Mouse (Mus musculus) MEL (cell line): ENCODE data around the gene Sprn. TPM values are rescaled to one million over a fixed set of nuclear protein-coding genes. Genes with fewer than 3 reads are reported as not detected.

Experiments
- DNase-seq: peaks from one replicate; pipeline ENCODE4 v3.0.0; 2011; ENCODE audit warnings: low read depth, low spot score
- H3K27ac ChIP-seq: 2 replicates; pipeline ENCODE4 v1.5.1; 2012; ENCODE audit warnings: low read depth, mild to moderate bottlenecking, control low read depth, low read length, moderate library complexity; ENCODE audit not compliant: control insufficient read depth
- H3K27me3 ChIP-seq, 2 experiments: fragments of 150-350 bp in 1 of 2; sonication (generic) in 1 of 2; 2 replicates each; pipeline ENCODE4 v1.6.1; 2012; ENCODE audit warnings: low read length in 2 of 2, mild to moderate bottlenecking in 2 of 2, improper control_type of control experiment in 1 of 2, moderate library complexity in 1 of 2; ENCODE audit not compliant: insufficient read depth in 2 of 2, control insufficient read depth in 1 of 2
- H3K36me3 ChIP-seq, 2 experiments: 2 replicates each; pipeline ENCODE4 v1.6.1; 2012 to 2014; ENCODE audit warnings: low read length in 2 of 2, improper control_type of control experiment in 1 of 2, inconsistent platforms in 1 of 2, mild to moderate bottlenecking in 1 of 2; ENCODE audit not compliant: insufficient read depth in 2 of 2, control insufficient read depth in 1 of 2
- H3K4me1 ChIP-seq, 2 experiments: fragments of 150-350 bp in 1 of 2; sonication (generic) in 1 of 2; 2 replicates each; pipeline ENCODE4 v1.6.1; 2012; ENCODE audit warnings: low read length in 2 of 2, improper control_type of control experiment in 1 of 2, mild to moderate bottlenecking in 1 of 2; ENCODE audit not compliant: insufficient read depth in 2 of 2, control insufficient read depth in 1 of 2
- H3K4me3 ChIP-seq, 2 experiments: fragments of 150-350 bp in 1 of 2; sonication (generic) in 1 of 2; 2 replicates each; pipeline ENCODE4 v1.5.1; 2012; ENCODE audit warnings: low read depth in 2 of 2, low read length in 2 of 2, mild to moderate bottlenecking in 2 of 2, moderate library complexity in 2 of 2, control low read depth in 1 of 2, improper control_type of control experiment in 1 of 2; ENCODE audit not compliant: control insufficient read depth in 1 of 2, insufficient read depth in 1 of 2
- H3K79me2 ChIP-seq: 2 replicates; pipeline ENCODE4 v1.6.1; 2012; ENCODE audit warnings: mild to moderate bottlenecking, low read length, moderate library complexity; ENCODE audit not compliant: control insufficient read depth, poor library complexity, insufficient read depth
- H3K9ac ChIP-seq: 2 replicates; pipeline ENCODE4 v1.6.1; 2012; ENCODE audit warnings: low read depth, mild to moderate bottlenecking, control low read depth, low read length, moderate library complexity; ENCODE audit not compliant: control insufficient read depth, poor library complexity, severe bottlenecking
- H3K9me3 ChIP-seq: fragments of 150-350 bp; sonication (generic); replicated peaks from 2 replicates; pipeline ENCODE4 v1.6.1; 2012; ENCODE audit warnings: mild to moderate bottlenecking, low read length, improper control_type of control experiment, moderate library complexity; ENCODE audit not compliant: insufficient read depth
- BHLHE40 ChIP-seq: IDR thresholded peaks from 2 replicates; pipeline ENCODE4 v1.6.1; 2012; ENCODE audit warnings: low read depth, mild to moderate bottlenecking, inconsistent platforms, low read length, improper control_type of control experiment, borderline replicate concordance
- CHD2 ChIP-seq: IDR thresholded peaks from 2 replicates; pipeline ENCODE4 v1.6.1; 2011; ENCODE audit warnings: low read length, improper control_type of control experiment
- E2F4 ChIP-seq: IDR thresholded peaks from 2 replicates; pipeline ENCODE4 v1.6.1; 2011; ENCODE audit warnings: low read depth, low read length, improper control_type of control experiment, borderline replicate concordance
- ELF1 ChIP-seq: IDR thresholded peaks from 2 replicates; pipeline ENCODE4 v1.6.1; 2014; ENCODE audit warnings: low read depth, mild to moderate bottlenecking, inconsistent platforms, low read length, improper control_type of control experiment, moderate library complexity
- EP300 ChIP-seq, 2 experiments: IDR thresholded peaks; 2 replicates each; pipeline ENCODE4 v1.6.1; 2011; ENCODE audit warnings: improper control_type of control experiment in 2 of 2, low read length in 2 of 2, low read depth in 1 of 2, mild to moderate bottlenecking in 1 of 2
- GABPA ChIP-seq: IDR thresholded peaks from 2 replicates; pipeline ENCODE4 v1.6.1; 2012; ENCODE audit warnings: low read depth, mild to moderate bottlenecking, inconsistent platforms, low read length, improper control_type of control experiment, moderate library complexity
- GATA1 ChIP-seq: IDR thresholded peaks from 2 replicates; pipeline ENCODE4 v1.6.1; 2011; ENCODE audit warnings: low read depth, low read length, improper control_type of control experiment
- HCFC1 ChIP-seq: IDR thresholded peaks from 2 replicates; pipeline ENCODE4 v1.6.1; 2012; ENCODE audit warnings: low read depth, mild to moderate bottlenecking, inconsistent platforms, low read length, improper control_type of control experiment, moderate library complexity
- KAT2A ChIP-seq: conservative IDR thresholded peaks from 2 replicates; pipeline ENCODE4 v1.6.1; 2012; ENCODE audit warnings: low read depth, low read length, improper control_type of control experiment, inconsistent platforms
- MAFK ChIP-seq: IDR thresholded peaks from 2 replicates; pipeline ENCODE4 v1.6.1; 2011; ENCODE audit warnings: low read depth, mild to moderate bottlenecking, low read length, improper control_type of control experiment, borderline replicate concordance
- MAX ChIP-seq: IDR thresholded peaks from 2 replicates; pipeline ENCODE4 v1.6.1; 2011; ENCODE audit warnings: low read length, improper control_type of control experiment
- MEF2A ChIP-seq: IDR thresholded peaks from 2 replicates; pipeline ENCODE4 v1.6.1; 2014; ENCODE audit warnings: low read depth, mild to moderate bottlenecking, inconsistent platforms, low read length, improper control_type of control experiment; ENCODE audit not compliant: poor library complexity, insufficient replicate concordance, severe bottlenecking; ENCODE audit errors: extremely low read depth
- MYB ChIP-seq: IDR thresholded peaks from 2 replicates; pipeline ENCODE4 v1.6.1; 2011; ENCODE audit warnings: mild to moderate bottlenecking, low read depth, low read length, improper control_type of control experiment
- NELFE ChIP-seq: IDR thresholded peaks from 2 replicates; pipeline ENCODE4 v1.6.1; 2011; ENCODE audit warnings: low read depth, low read length, improper control_type of control experiment
- RCOR1 ChIP-seq: IDR thresholded peaks from 2 replicates; pipeline ENCODE4 v1.6.1; 2012; ENCODE audit warnings: low read depth, mild to moderate bottlenecking, inconsistent platforms, low read length, improper control_type of control experiment
- SIN3A ChIP-seq: IDR thresholded peaks from 2 replicates; pipeline ENCODE4 v1.6.1; 2012; ENCODE audit warnings: low read length, improper control_type of control experiment, inconsistent platforms
- TBP ChIP-seq: IDR thresholded peaks from 2 replicates; pipeline ENCODE4 v1.8.0; 2011; ENCODE audit warnings: low read depth, low read length, improper control_type of control experiment
- UBTF ChIP-seq: IDR thresholded peaks from 2 replicates; pipeline ENCODE4 v1.6.1; 2012; ENCODE audit warnings: low read depth, mild to moderate bottlenecking, inconsistent platforms, low read length, improper control_type of control experiment, moderate library complexity, borderline replicate concordance; ENCODE audit not compliant: insufficient read depth
- ZKSCAN1 ChIP-seq: IDR thresholded peaks from 2 replicates; pipeline ENCODE4 v1.6.1; 2012; ENCODE audit warnings: low read depth, mild to moderate bottlenecking, inconsistent platforms, low read length, improper control_type of control experiment, moderate library complexity
- ZNF384 ChIP-seq: IDR thresholded peaks from 2 replicates; pipeline ENCODE4 v1.6.1; 2012; ENCODE audit warnings: low read depth, mild to moderate bottlenecking, inconsistent platforms, low read length, improper control_type of control experiment
- polyA plus RNA-seq, 2 experiments: library from polyadenylated mRNA; stranded (reverse) in 1 of 2; unstranded in 1 of 2; fragments of >175 nt in 1 of 2; fragments of >200 nt in 1 of 2; gene quantifications; 2 replicates each; pipeline versions ENCODE4 v1.2.1 to v1.2.4; 2012; ENCODE audit warnings: low replicate concordance in 2 of 2, low read depth in 1 of 2; ENCODE audit not compliant: insufficient read length in 2 of 2, insufficient read depth in 1 of 2, missing spikeins in 1 of 2
- total RNA-seq: library from RNA; depleted of rRNA; stranded (reverse); fragments of 300-350 nt; gene quantifications from 2 replicates; pipeline ENCODE4 v1.2.3, GENCODE M21; 2012

The Sprn gene
- total and polyA plus RNA-seq, 3 experiments = not detected

DNA sequence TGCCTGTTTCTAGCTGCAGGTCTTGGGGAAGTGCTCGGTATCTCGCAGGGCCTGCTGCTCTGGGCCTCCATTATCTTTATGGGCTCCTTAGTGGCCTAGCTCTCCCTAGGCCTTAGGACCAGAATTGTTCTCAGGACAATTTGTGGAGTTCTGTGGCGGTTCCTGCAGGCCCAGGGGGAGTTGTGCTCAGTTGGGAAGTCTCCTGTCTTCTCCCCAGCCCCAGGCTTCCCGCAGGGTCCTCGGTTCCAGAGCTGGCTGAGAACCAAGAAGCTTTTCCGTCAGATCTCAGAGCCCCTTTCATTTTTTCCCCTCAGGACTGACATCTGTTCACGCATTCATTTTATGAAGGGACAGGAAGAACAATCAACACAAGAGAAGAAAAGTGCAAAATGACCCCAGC, 10.0 kb upstream of the Sprn start, which contains the start of gene Olfr522:
Gene Olfr522, minus strand, starts transcription at position 101 of the 400 bp plus-strand sequence.
- TF ChIP-seq GABPA (no peak), ZKSCAN1 (no peak), CHD2 (no peak), SIN3A (no peak), HCFC1 (no peak), MEF2A (no peak), GATA1 (no peak), EP300 (IDR thresholded peaks at IDR 0.05; ENCODE audit: low read depth in 1 of 2, low read length in 2 of 2) (no peak), MYB (no peak), RCOR1 (no peak), MAFK (no peak), TBP (no peak), MAX (no peak), UBTF (no peak), E2F4 (no peak), KAT2A (no peak), ZNF384 (no peak), BHLHE40 (no peak), ELF1 (no peak), NELFE (no peak)

DNA sequence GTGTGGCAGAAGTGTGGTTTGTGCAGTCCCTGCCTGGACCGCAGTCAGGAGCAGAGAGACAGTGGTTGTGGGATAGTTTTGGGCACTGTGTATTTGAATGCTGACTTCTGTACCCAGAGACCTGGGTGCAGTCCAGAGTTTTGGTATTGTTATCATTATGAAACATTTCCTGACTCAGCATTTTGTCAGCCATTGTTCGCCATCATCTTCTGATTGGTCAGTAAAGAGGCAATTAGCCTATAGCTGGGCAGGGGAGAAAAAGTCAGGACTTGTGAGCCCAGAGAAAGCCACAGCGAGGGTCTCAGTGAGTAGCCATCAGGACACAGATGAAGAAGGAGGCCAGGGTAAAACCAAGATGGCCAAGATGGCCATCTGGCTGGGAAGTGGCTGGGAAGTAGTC, 5.7 kb upstream of the Sprn start:
- no peak for DNase-seq
- H3K27me3 ChIP-seq = no peaks in the 10 kb centered on the region
- H3K4me3 ChIP-seq = no peak overlapping the region
- TF ChIP-seq MAFK (peak; percentile 83), ZNF384 (no peak)
- no peak overlapping the region for H3K9ac ChIP-seq
- H3K36me3 ChIP-seq = no peaks in the 10 kb centered on the region
- H3K27ac ChIP-seq = no peak overlapping the region
- H3K79me2 ChIP-seq = no peaks in the 10 kb centered on the region
- no peaks in the 10 kb centered on the region for H3K9me3 ChIP-seq
- no peaks in the 10 kb centered on the region; a peak in 1 of 4 replicates for H3K4me1 ChIP-seq

More for the DNA sequence above, 10.0 kb upstream of the Sprn start, which contains the start of gene Olfr522:
- no peak within 1 kb of the TSS for H3K4me3 ChIP-seq
- H3K36me3 ChIP-seq = no peaks in the 10 kb centered on the region
- no peaks in the 10 kb centered on the region for H3K79me2 ChIP-seq
- no peak within 1 kb of the TSS for H3K9ac ChIP-seq
- DNase-seq = no peak
- H3K9me3 ChIP-seq = no peaks in the 10 kb centered on the region
- no peaks in the 10 kb centered on the region; a peak in 1 of 4 replicates for H3K27me3 ChIP-seq
- H3K4me1 ChIP-seq = no peaks in the 10 kb centered on the region; a peak in 1 of 4 replicates
- H3K27ac ChIP-seq = no peak within 1 kb of the TSS
